Mouse (Mus musculus): ENCODE results near the gene Gm20388.

GRCm38 (mm10) chr8:122904496-122904895 is 2993.9 kb downstream of the Gm20388 start:
- TF ChIP-seq EP300 (optimal IDR thresholded peaks at IDR 0.05) (no peak), CTCF (IDR thresholded peaks at IDR 0.05; ENCODE audit: low read depth) (no peak)
